Mouse (Mus musculus) adrenal gland (tissue): ENCODE data around the gene Nudt4.

ENCODE experiments used
- intact Hi-C: fragments of 180-260 bp; cut with DNase I; formaldehyde crosslinking; loops from one replicate; pipeline ENCODE4 v1.15.1; 2025
- microRNA-seq, 2 experiments: library from miRNA; unstranded; fragments of <30 nt; microRNA quantifications; one replicate each; pipeline ENCODE4; 2019

Gene Nudt4

GRCm38 (mm10) chr10:95503443-95504235 lies 60.3 kb downstream of the Nudt4 start:
- intact Hi-C loops: no loop called here

DNA sequence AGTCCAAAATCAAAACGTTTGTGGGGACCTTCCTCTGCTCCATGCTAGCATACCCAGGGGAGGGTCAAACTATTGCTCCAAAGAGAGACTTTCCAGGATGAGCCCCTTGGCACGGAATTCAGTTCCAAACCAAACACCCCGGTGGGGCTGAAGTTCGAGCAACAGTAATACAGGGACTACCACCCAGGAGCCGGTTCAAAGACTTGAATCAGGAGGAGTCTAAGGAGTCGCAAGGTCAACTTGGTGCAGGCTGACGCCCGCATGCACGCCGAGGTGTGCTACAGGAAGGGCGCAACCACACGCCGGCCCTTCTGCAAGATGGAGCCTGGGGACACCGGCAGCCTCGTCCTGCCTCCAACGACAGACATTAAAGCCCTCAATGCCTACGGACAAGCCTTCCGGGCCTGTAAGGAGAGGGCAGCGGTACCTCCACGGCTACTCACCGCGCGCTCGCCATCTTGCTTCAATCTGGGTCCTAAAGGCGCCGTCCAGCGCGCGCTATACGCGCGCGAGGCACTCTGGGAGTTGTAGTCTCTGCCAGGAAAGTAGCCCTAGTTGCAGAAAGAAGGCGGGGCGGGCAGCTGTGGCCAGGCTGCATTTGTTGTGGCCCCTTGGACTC lies 62.4 kb downstream of the Nudt4 start, which contains the start of gene Mrpl42:
Mrpl42 (minus strand) TSS at position 478 of the 619 bp plus-strand sequence.
- intact Hi-C loops: no loop called here

DNA sequence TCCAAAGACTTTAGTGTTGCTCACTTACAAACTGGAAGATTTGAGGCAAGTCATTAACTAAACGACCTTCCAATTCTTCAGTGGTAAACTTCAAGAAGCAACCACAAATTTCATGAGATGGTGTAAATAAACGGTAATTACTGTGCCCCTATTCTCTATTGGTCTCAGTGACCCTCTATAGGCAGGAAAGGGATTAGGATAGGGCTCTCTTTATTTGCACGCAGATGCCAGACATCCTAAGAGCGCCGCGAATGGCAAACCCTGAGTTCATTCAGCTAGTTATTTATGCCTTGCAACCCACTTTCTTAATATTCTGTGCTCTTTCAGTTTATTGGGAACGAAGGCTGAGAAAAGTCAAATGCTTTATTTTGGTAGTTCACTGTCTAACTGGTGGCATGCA lies 62.9 kb downstream of the Nudt4 start:
- intact Hi-C loops: no loop called here

Small RNAs within 50 kb of the gene (microRNA-seq; reads per million reads assigned to microRNA genes)
- 6.1 to 6.5 reads per million in 2 experiments for gene Mir3058
